Mouse (Mus musculus): ENCODE measurements at regions not wholly inside any gene's neighbourhood (a gene's known extent, or its start where the extent isn't known, plus 50 kb on each side); places are given as distances from the start of the nearest gene placed in this dataset.

GRCm38 (mm10) chr16:74796303-74796653 lies 384.7 kb upstream of the Robo2 start:
- Histone ChIP-seq H3K27me3 (ENCODE audit: insufficient read depth, low read length) (no peaks in the 10 kb centered on the region), H3K4me1 (ENCODE audit: insufficient read depth) (no peaks in the 10 kb centered on the region), H3K4me3 (ENCODE audit: low read depth, low read length) (no peak overlapping the region), H3K27ac (ENCODE audit: low read depth) (no peak overlapping the region), H3K9ac (replicated peaks) (no peak overlapping the region), H3K36me3 (replicated peaks; ENCODE audit: insufficient read depth, low read length) (no peaks in the 10 kb centered on the region), H3K4me2 (ENCODE audit: low read depth, low read length) (no peak overlapping the region), H3K9me3 (ENCODE audit: low read length) (no peaks in the 10 kb centered on the region)
- DNase-seq (no peak), ATAC-seq (no peak)
- TF ChIP-seq EP300 (IDR thresholded peaks at IDR 0.05; ENCODE audit: low read depth) (no peak), CTCF (IDR thresholded peaks at IDR 0.05; ENCODE audit: low read depth) (no peak)
- WGBS (ENCODE audit: insufficient replicate concordance), result 64% methylated on average over 2 of the region's 2 CpGs

- Histone ChIP-seq H3K9ac (replicated peaks) (no peak overlapping the region), H3K9me3 (ENCODE audit: low read length) (no peaks in the 10 kb centered on the region), H3K36me3 (replicated peaks; ENCODE audit: insufficient read depth, low read length) (no peaks in the 10 kb centered on the region), H3K27ac (ENCODE audit: low read depth) (no peak overlapping the region), H3K27me3 (ENCODE audit: insufficient read depth, low read length) (no peaks in the 10 kb centered on the region), H3K4me3 (ENCODE audit: low read depth, low read length) (no peak overlapping the region), H3K4me2 (ENCODE audit: low read depth, low read length) (no peak overlapping the region), H3K4me1 (ENCODE audit: insufficient read depth) (no peaks in the 10 kb centered on the region)
- DNase-seq, result no peak
- 53% methylated on average over 5 of the region's 5 CpGs for WGBS (ENCODE audit: insufficient replicate concordance)
- no peak for ATAC-seq
- no peak for TF ChIP-seq CTCF (IDR thresholded peaks at IDR 0.05; ENCODE audit: low read depth)
- no peak for TF ChIP-seq EP300 (IDR thresholded peaks at IDR 0.05; ENCODE audit: low read depth)
Observed at GRCm38 (mm10) chr16:74795360-74796302, 384.0 kb upstream of the Robo2 start.

GRCm38 (mm10) chr16:74785365-74786119 lies 373.9 kb upstream of the Robo2 start:
- TF ChIP-seq EP300 (IDR thresholded peaks at IDR 0.05; ENCODE audit: low read depth), result no peak
- no peak for TF ChIP-seq CTCF (IDR thresholded peaks at IDR 0.05; ENCODE audit: low read depth)
- Histone ChIP-seq H3K4me2 (ENCODE audit: low read depth, low read length) (no peak overlapping the region), H3K27me3 (ENCODE audit: insufficient read depth, low read length) (no peaks in the 10 kb centered on the region), H3K27ac (ENCODE audit: low read depth) (no peak overlapping the region), H3K4me3 (ENCODE audit: low read depth, low read length) (no peak overlapping the region), H3K9me3 (ENCODE audit: low read length) (no peaks in the 10 kb centered on the region), H3K9ac (replicated peaks) (no peak overlapping the region), H3K4me1 (ENCODE audit: insufficient read depth) (no peaks in the 10 kb centered on the region), H3K36me3 (replicated peaks; ENCODE audit: insufficient read depth, low read length) (no peaks in the 10 kb centered on the region)
- WGBS (ENCODE audit: insufficient replicate concordance), result 78% methylated on average over 9 of the region's 9 CpGs
- no peak for ATAC-seq
- DNase-seq, result no peak

GRCm38 (mm10) chr16:74780388-74780787 lies 368.8 kb upstream of the Robo2 start:
- Histone ChIP-seq H3K27ac (ENCODE audit: low read depth) (no peak overlapping the region), H3K9ac (replicated peaks) (no peak overlapping the region), H3K4me1 (ENCODE audit: insufficient read depth) (no peaks in the 10 kb centered on the region), H3K9me3 (ENCODE audit: low read length) (no peaks in the 10 kb centered on the region), H3K4me3 (ENCODE audit: low read depth, low read length) (no peak overlapping the region), H3K36me3 (replicated peaks; ENCODE audit: insufficient read depth, low read length) (no peaks in the 10 kb centered on the region), H3K4me2 (ENCODE audit: low read depth, low read length) (no peak overlapping the region), H3K27me3 (ENCODE audit: insufficient read depth, low read length) (no peaks in the 10 kb centered on the region)
- ATAC-seq, result no peak
- TF ChIP-seq EP300 (IDR thresholded peaks at IDR 0.05; ENCODE audit: low read depth), result no peak
- no peak for TF ChIP-seq CTCF (IDR thresholded peaks at IDR 0.05; ENCODE audit: low read depth)
- 73% methylated on average over 2 of the region's 2 CpGs for WGBS (ENCODE audit: insufficient replicate concordance)
- DNase-seq, result no peak

- Histone ChIP-seq H3K9ac (replicated peaks) (no peak overlapping the region), H3K4me2 (ENCODE audit: low read depth, low read length) (no peak overlapping the region), H3K4me3 (ENCODE audit: low read depth, low read length) (no peak overlapping the region), H3K9me3 (ENCODE audit: low read length) (no peaks in the 10 kb centered on the region), H3K27ac (ENCODE audit: low read depth) (no peak overlapping the region), H3K4me1 (ENCODE audit: insufficient read depth) (no peaks in the 10 kb centered on the region), H3K27me3 (ENCODE audit: insufficient read depth, low read length) (no peaks in the 10 kb centered on the region), H3K36me3 (replicated peaks; ENCODE audit: insufficient read depth, low read length) (no peaks in the 10 kb centered on the region)
- TF ChIP-seq CTCF (IDR thresholded peaks at IDR 0.05; ENCODE audit: low read depth), result no peak
- TF ChIP-seq EP300 (IDR thresholded peaks at IDR 0.05; ENCODE audit: low read depth), result no peak
- 81% methylated on average over 4 of the region's 4 CpGs for WGBS (ENCODE audit: insufficient replicate concordance)
- DNase-seq (no peak), ATAC-seq (no peak)
Observed at GRCm38 (mm10) chr16:74768264-74768663, 356.6 kb upstream of the Robo2 start.

- Histone ChIP-seq H3K27me3 (ENCODE audit: insufficient read depth, low read length) (no peaks in the 10 kb centered on the region), H3K9me3 (ENCODE audit: low read length) (no peaks in the 10 kb centered on the region), H3K4me2 (ENCODE audit: low read depth, low read length) (no peak overlapping the region), H3K9ac (replicated peaks) (no peak overlapping the region), H3K4me1 (ENCODE audit: insufficient read depth) (no peaks in the 10 kb centered on the region), H3K4me3 (ENCODE audit: low read depth, low read length) (no peak overlapping the region), H3K36me3 (replicated peaks; ENCODE audit: insufficient read depth, low read length) (no peaks in the 10 kb centered on the region), H3K27ac (ENCODE audit: low read depth) (no peak overlapping the region)
- DNase-seq (no peak), ATAC-seq (no peak)
- 70% methylated on average over 6 of the region's 6 CpGs for WGBS (ENCODE audit: insufficient replicate concordance)
- TF ChIP-seq EP300 (IDR thresholded peaks at IDR 0.05; ENCODE audit: low read depth) (no peak), CTCF (IDR thresholded peaks at IDR 0.05; ENCODE audit: low read depth) (no peak)
Observed at GRCm38 (mm10) chr16:74756720-74757345, 345.2 kb upstream of the Robo2 start.

All from liver, postnatal 0 days (tissue).